Mouse (Mus musculus) neural tube, embryonic 11.5 days (tissue): ENCODE data around the gene Kidins220. TPM values are rescaled to one million over a fixed set of nuclear protein-coding genes. Genes with fewer than 3 reads are reported as not detected.

Experiments
- ATAC-seq: fragments of 200-750 bp; cut with Nextera tagmentation; 2 replicates; pipeline ENCODE4 v1.8.0; 2017; ENCODE audit warnings: moderate number of reproducible peaks, mild to moderate bottlenecking, moderate TSS enrichment, moderate library complexity; ENCODE audit not compliant: insufficient read depth, low FRiP score, low TSS enrichment
- DNase-seq: peaks from one replicate; pipeline ENCODE4 v3.0.0-alpha.2; 2015; ENCODE audit warnings: low spot score
- H3K27ac ChIP-seq: fragments of 300-500 bp; sonication (generic); 2 replicates; pipeline ENCODE4 v1.5.1; 2014; ENCODE audit warnings: low read depth, mild to moderate bottlenecking, low read length
- H3K27me3 ChIP-seq: fragments of 300-500 bp; sonication (generic); 2 replicates; pipeline ENCODE4 v1.6.1; 2014; ENCODE audit warnings: mild to moderate bottlenecking, low read length, mixed read lengths; ENCODE audit not compliant: control insufficient read depth, insufficient read depth
- H3K36me3 ChIP-seq: fragments of 300-500 bp; sonication (generic); 2 replicates; pipeline ENCODE4 v1.6.1; 2014; ENCODE audit warnings: mild to moderate bottlenecking, low read length, moderate library complexity, mixed read lengths; ENCODE audit not compliant: control insufficient read depth, insufficient read depth
- H3K4me1 ChIP-seq: fragments of 300-500 bp; sonication (generic); 2 replicates; pipeline ENCODE4 v1.6.1; 2014; ENCODE audit warnings: low read length, mixed read lengths; ENCODE audit not compliant: control insufficient read depth, insufficient read depth
- H3K4me2 ChIP-seq: fragments of 300-500 bp; sonication (generic); 2 replicates; pipeline ENCODE4 v1.6.1; 2014; ENCODE audit warnings: low read depth, mild to moderate bottlenecking, moderate library complexity
- H3K4me3 ChIP-seq: fragments of 300-500 bp; sonication (generic); 2 replicates; pipeline ENCODE4 v1.5.1; 2014; ENCODE audit warnings: low read depth, low read length
- H3K9ac ChIP-seq: fragments of 300-500 bp; sonication (generic); 2 replicates; pipeline ENCODE4 v1.6.1; 2014; ENCODE audit warnings: mild to moderate bottlenecking, low read length
- H3K9me3 ChIP-seq: fragments of 300-500 bp; sonication (generic); 2 replicates; pipeline ENCODE4 v1.6.1; 2016; ENCODE audit warnings: low read length; ENCODE audit not compliant: control insufficient read depth
- WGBS: fragments of 180-500 bp; shearing (Covaris S2); extraction: QIAGEN DNeasy Blood & Tissue Kit; methylation state at CpG from one replicate; pipeline ENCODE4 v1.1.7; 2014; 5-methylcytosine and 5-hydroxymethylcytosine counted together
- polyA plus RNA-seq: library from polyadenylated mRNA; unstranded; fragments of >200 nt; fragmentation: Nextera tagmentation; extraction: Ambion mirVana; gene quantifications from 2 replicates; pipeline ENCODE4 v1.2.1, GENCODE M21; 2014

The Kidins220 gene
- polyA plus RNA-seq, 1 experiment from 2014 or later = 64.0 TPM

- no peaks in the 10 kb centered on the region for H3K27me3 ChIP-seq
- no peak overlapping the region for H3K9ac ChIP-seq
- H3K4me2 ChIP-seq = no peak overlapping the region
- no peaks in the 10 kb centered on the region for H3K36me3 ChIP-seq
- DNase-seq (no peak), ATAC-seq (no peak)
- no peak overlapping the region for H3K4me3 ChIP-seq
- H3K9me3 ChIP-seq = no peaks in the 10 kb centered on the region
- WGBS = 82% methylated on average over 4 of the region's 4 CpGs
- no peaks in the 10 kb centered on the region for H3K4me1 ChIP-seq
- no peak overlapping the region for H3K27ac ChIP-seq
Observed at GRCm38 (mm10) chr12:25044579-25044978, 69.9 kb downstream of the Kidins220 start.

DNA sequence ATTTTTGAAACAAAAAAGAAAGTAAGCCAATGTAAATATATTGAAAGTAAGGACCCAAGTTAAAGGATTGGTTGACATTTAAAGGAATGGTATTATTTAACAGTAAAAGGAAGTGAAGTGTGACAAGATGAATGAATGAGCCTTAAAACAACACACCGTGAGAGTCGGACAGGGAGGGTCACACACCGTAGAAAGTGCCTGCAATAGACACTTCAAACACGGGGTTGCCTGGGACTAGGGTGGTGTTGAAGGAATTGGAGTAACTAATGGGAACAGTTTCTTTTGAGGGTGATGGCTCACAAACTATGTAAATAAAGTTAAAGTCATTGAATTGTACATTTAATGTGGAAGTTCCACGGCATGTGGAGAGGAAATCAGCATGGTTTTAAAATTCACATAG lies 74.5 kb downstream of the Kidins220 start:
- ATAC-seq (no peak), DNase-seq (no peak)
- H3K4me2 ChIP-seq = no peak overlapping the region
- WGBS = 32% methylated on average over 5 of the region's 5 CpGs
- no peaks in the 10 kb centered on the region for H3K9me3 ChIP-seq
- no peak overlapping the region for H3K4me3 ChIP-seq
- no peak overlapping the region for H3K9ac ChIP-seq
- H3K27me3 ChIP-seq = no peaks in the 10 kb centered on the region
- no peaks in the 10 kb centered on the region for H3K36me3 ChIP-seq
- H3K27ac ChIP-seq = no peak overlapping the region
- H3K4me1 ChIP-seq = no peaks in the 10 kb centered on the region

DNA sequence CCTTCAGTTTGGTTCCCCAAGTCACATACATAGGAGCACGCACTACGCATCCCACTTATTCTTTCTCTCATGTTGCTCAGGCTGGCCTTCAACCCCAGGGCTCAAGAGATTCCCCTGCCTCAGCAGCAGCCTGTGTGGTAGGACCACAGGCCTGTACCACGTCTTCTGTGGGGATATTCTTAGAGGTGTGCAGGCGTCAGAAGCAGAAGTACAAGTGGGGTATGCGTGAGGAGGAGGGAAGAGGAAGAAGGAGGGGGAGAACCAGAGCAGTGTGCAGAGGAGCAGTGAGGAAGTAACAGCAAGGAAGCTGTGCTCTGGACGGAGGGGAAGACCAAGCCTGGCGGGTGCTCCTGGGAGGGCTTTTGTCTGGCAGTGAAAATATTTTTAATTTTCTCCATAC lies 79.8 kb downstream of the Kidins220 start:
- Histone ChIP-seq H3K4me1 (no peaks in the 10 kb centered on the region), H3K36me3 (peaks cover 4% of the 10 kb centered on the region; the same call in 1 of the 2 replicates), H3K9me3 (no peaks in the 10 kb centered on the region), H3K27me3 (no peaks in the 10 kb centered on the region), H3K27ac (no peak overlapping the region), H3K9ac (no peak overlapping the region), H3K4me2 (no peak overlapping the region), H3K4me3 (no peak overlapping the region)
- DNase-seq (no peak), ATAC-seq (no peak)
- WGBS = 85% methylated on average over 7 of the region's 7 CpGs

DNA sequence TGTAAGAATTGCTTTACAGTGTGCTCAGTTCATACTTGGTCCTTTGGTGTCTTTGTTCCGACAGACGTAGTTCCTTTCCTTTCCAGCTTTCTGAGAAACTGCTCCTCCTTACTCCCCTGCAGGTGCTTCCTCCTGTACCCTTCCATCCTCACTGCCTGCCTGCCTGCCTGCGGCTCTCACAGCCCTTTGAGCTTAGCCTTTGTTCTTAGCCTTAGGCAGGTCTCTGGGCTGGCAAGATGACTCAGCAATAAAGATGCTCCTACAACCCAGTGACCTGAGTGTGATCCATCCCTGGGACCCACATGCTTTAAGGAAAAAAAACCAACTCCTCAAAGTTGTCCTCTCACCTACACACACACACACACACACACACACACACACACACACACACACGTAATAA lies 80.2 kb downstream of the Kidins220 start:
- Histone ChIP-seq H3K27me3 (no peaks in the 10 kb centered on the region), H3K36me3 (peaks cover 4% of the 10 kb centered on the region; the same call in 1 of the 2 replicates), H3K27ac (no peak overlapping the region), H3K4me1 (no peaks in the 10 kb centered on the region), H3K4me3 (no peak overlapping the region), H3K4me2 (no peak overlapping the region), H3K9ac (no peak overlapping the region), H3K9me3 (no peaks in the 10 kb centered on the region)
- ATAC-seq (no peak), DNase-seq (no peak)
- 58% methylated on average over 4 of the region's 4 CpGs for WGBS

GRCm38 (mm10) chr12:25059487-25060200 lies 84.9 kb downstream of the Kidins220 start:
- no peak for ATAC-seq
- Histone ChIP-seq H3K4me2 (no peak overlapping the region), H3K9ac (no peak overlapping the region), H3K9me3 (no peaks in the 10 kb centered on the region), H3K27ac (no peak overlapping the region), H3K27me3 (no peaks in the 10 kb centered on the region), H3K36me3 (peaks cover 4% of the 10 kb centered on the region; the same call in 1 of the 2 replicates), H3K4me1 (no peaks in the 10 kb centered on the region), H3K4me3 (no peak overlapping the region)
- WGBS = 84% methylated on average over 9 of the region's 9 CpGs
- no peak for DNase-seq

DNA sequence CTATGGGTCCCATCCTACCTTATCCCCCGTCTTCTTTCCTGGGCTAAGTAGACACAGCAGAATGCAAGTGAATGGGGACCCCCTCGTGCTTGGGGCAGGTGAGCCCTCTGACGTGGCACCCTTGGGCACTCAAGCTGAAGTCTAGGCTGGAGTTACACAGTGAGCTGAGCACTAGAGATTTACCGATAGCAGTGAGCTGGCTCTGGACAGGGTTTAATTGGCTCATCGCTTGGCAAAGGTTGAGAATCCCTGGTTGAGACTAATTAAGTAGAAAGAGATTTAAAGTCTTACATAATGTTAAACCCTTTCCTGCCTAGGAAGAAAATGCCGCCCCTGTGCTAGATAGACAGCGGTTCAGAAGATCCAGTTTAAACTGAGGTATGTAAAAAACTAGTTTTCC lies 86.2 kb downstream of the Kidins220 start:
- WGBS = 87% methylated on average over 7 of the region's 7 CpGs
- H3K9me3 ChIP-seq = no peaks in the 10 kb centered on the region
- no peak for ATAC-seq
- no peak overlapping the region for H3K4me2 ChIP-seq
- no peaks in the 10 kb centered on the region for H3K4me1 ChIP-seq
- no peak overlapping the region for H3K9ac ChIP-seq
- peaks cover 4% of the 10 kb centered on the region; the same call in 1 of the 2 replicates for H3K36me3 ChIP-seq
- no peak overlapping the region for H3K27ac ChIP-seq
- H3K27me3 ChIP-seq = no peaks in the 10 kb centered on the region
- DNase-seq = no peak
- no peak overlapping the region for H3K4me3 ChIP-seq

GRCm38 (mm10) chr12:25062264-25062663 lies 87.5 kb downstream of the Kidins220 start:
- Histone ChIP-seq H3K27me3 (no peaks in the 10 kb centered on the region), H3K9me3 (no peaks in the 10 kb centered on the region), H3K4me3 (no peak overlapping the region), H3K36me3 (no peaks in the 10 kb centered on the region), H3K4me1 (no peaks in the 10 kb centered on the region), H3K27ac (no peak overlapping the region), H3K4me2 (no peak overlapping the region), H3K9ac (no peak overlapping the region)
- no peak for ATAC-seq
- no peak for DNase-seq
- WGBS = 62% methylated on average over 6 of the region's 6 CpGs

DNA sequence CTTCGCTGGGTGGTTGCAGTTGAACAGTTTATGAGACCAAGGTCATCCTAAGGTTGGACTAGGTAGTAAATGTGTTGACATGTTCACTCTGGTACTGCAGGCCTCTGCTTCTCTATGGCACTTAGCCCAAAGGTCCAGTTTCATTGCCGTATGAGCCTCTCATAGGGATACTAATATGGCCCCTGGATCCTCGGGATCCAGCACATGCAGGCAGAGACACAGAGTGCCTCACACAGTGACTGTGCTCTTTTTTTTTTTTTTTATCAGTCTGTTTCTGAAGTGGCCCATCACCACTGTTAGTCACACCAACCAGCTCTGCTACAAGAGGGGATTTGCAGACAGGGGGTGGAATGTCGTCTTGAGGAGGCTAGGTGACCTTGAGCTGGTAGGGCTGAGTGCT lies 98.6 kb downstream of the Kidins220 start:
- no peaks in the 10 kb centered on the region for H3K27me3 ChIP-seq
- no peak overlapping the region for H3K4me2 ChIP-seq
- no peak overlapping the region for H3K9ac ChIP-seq
- ATAC-seq (no peak), DNase-seq (no peak)
- WGBS = 88% methylated on average over 4 of the region's 4 CpGs
- no peaks in the 10 kb centered on the region for H3K36me3 ChIP-seq
- no peaks in the 10 kb centered on the region for H3K9me3 ChIP-seq
- no peak overlapping the region for H3K4me3 ChIP-seq
- no peak overlapping the region for H3K27ac ChIP-seq
- no peaks in the 10 kb centered on the region for H3K4me1 ChIP-seq

- H3K9ac ChIP-seq = no peak overlapping the region
- ATAC-seq = no peak
- WGBS = 88% methylated on average over 3 of the region's 3 CpGs
- DNase-seq = no peak
- H3K4me1 ChIP-seq = no peaks in the 10 kb centered on the region
- H3K27me3 ChIP-seq = no peaks in the 10 kb centered on the region
- no peaks in the 10 kb centered on the region for H3K9me3 ChIP-seq
- no peaks in the 10 kb centered on the region for H3K36me3 ChIP-seq
- H3K27ac ChIP-seq = no peak overlapping the region
- no peak overlapping the region for H3K4me2 ChIP-seq
- H3K4me3 ChIP-seq = no peak overlapping the region
Observed at GRCm38 (mm10) chr12:25074344-25074743, 99.6 kb downstream of the Kidins220 start.
